Mouse (Mus musculus) midbrain, postnatal 0 days (tissue): ENCODE measurements at regions not wholly inside any gene's neighbourhood (a gene's known extent, or its start where the extent isn't known, plus 50 kb on each side); places are given as distances from the start of the nearest gene placed in this dataset.

Experiments used
- ATAC-seq: fragments of 200-750 bp; cut with Nextera tagmentation; 2 replicates; pipeline ENCODE4 v1.8.0; 2017; ENCODE audit warnings: moderate number of reproducible peaks, mild to moderate bottlenecking, moderate TSS enrichment, moderate library complexity; ENCODE audit not compliant: low FRiP score
- DNase-seq: peaks from one replicate; pipeline ENCODE4 v3.0.0-alpha.2; 2015; ENCODE audit warnings: low spot score
- H3K27ac ChIP-seq: fragments of 300-500 bp; sonication (generic); 2 replicates; pipeline ENCODE4 v1.5.1; 2014; ENCODE audit warnings: low read depth, mild to moderate bottlenecking, low read length, mixed read lengths
- H3K27me3 ChIP-seq: fragments of 300-500 bp; sonication (generic); 2 replicates; pipeline ENCODE4 v1.6.1; 2014; ENCODE audit warnings: low read length, control low read depth, mixed read lengths; ENCODE audit not compliant: insufficient read depth
- H3K36me3 ChIP-seq: fragments of 300-500 bp; sonication (generic); 2 replicates; pipeline ENCODE4 v1.6.1; 2014; ENCODE audit warnings: low read length, control low read depth, mixed read lengths; ENCODE audit not compliant: insufficient read depth
- H3K4me1 ChIP-seq: fragments of 300-500 bp; sonication (generic); 2 replicates; pipeline ENCODE4 v1.6.1; 2014; ENCODE audit warnings: mild to moderate bottlenecking, control low read depth, antibody characterized with exemption, low read length, mixed read lengths; ENCODE audit not compliant: insufficient read depth
- H3K4me2 ChIP-seq: fragments of 300-500 bp; sonication (generic); 2 replicates; pipeline ENCODE4 v1.6.1; 2014; ENCODE audit warnings: low read depth, mild to moderate bottlenecking, low read length, mixed read lengths; ENCODE audit not compliant: poor library complexity, severe bottlenecking
- H3K4me3 ChIP-seq: fragments of 300-500 bp; sonication (generic); 2 replicates; pipeline ENCODE4 v1.5.1; 2014; ENCODE audit warnings: low read depth, mild to moderate bottlenecking, low read length, moderate library complexity
- H3K9ac ChIP-seq: fragments of 300-500 bp; sonication (generic); replicated peaks from 2 replicates; pipeline ENCODE4 v1.6.1; 2014; ENCODE audit warnings: mild to moderate bottlenecking, low read length, moderate library complexity, mixed read lengths; ENCODE audit not compliant: poor library complexity, severe bottlenecking
- H3K9me3 ChIP-seq: fragments of 300-500 bp; sonication (generic); 2 replicates; pipeline ENCODE4 v1.6.1; 2016; ENCODE audit warnings: low read length, control low read depth
- CTCF ChIP-seq: IDR thresholded peaks from 2 replicates; pipeline ENCODE4 v1.5.1; 2016; ENCODE audit warnings: antibody characterized with exemption, mild to moderate bottlenecking
- WGBS: fragments of 180-500 bp; shearing (Covaris S2); extraction: QIAGEN DNeasy Blood & Tissue Kit; methylation state at CpG from one replicate; pipeline ENCODE4 v1.1.7; 2014; 5-methylcytosine and 5-hydroxymethylcytosine counted together

DNA sequence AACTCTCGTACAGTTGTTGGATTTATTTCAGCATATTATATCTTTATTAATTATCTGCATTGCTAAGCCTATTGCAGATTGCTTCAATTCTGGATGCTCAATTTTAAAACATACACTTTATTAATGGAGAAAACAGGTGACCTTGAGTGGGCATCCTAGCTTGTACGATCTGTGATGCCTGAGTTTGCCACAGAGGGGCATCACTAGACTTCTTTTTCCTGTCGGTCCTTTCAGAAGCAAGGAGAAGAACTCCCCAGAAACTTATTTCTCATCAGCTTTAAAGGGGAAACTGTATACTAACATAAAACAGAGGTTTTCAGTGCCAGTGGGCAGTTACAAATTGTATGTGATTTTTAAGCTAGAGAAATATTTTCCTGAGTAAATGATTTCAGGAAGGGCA lies 201.8 kb downstream of the Dmrta1 start:
- H3K27me3 ChIP-seq = no peaks in the 10 kb centered on the region
- H3K27ac ChIP-seq = no peak overlapping the region
- no peaks in the 10 kb centered on the region for H3K36me3 ChIP-seq
- DNase-seq (peak; percentile 69), ATAC-seq (no peak)
- H3K4me1 ChIP-seq = no peaks in the 10 kb centered on the region
- no peaks in the 10 kb centered on the region for H3K9me3 ChIP-seq
- no peak overlapping the region for H3K4me3 ChIP-seq
- 52% methylated on average over 3 of the region's 3 CpGs for WGBS
- no peak overlapping the region for H3K4me2 ChIP-seq
- no peak overlapping the region for H3K9ac ChIP-seq
- peak; percentile 76 for TF ChIP-seq CTCF

- no peak overlapping the region for H3K9ac ChIP-seq
- H3K4me2 ChIP-seq = no peak overlapping the region
- H3K4me1 ChIP-seq = no peaks in the 10 kb centered on the region
- H3K27ac ChIP-seq = no peak overlapping the region
- no peak for TF ChIP-seq CTCF
- no peaks in the 10 kb centered on the region for H3K36me3 ChIP-seq
- H3K4me3 ChIP-seq = no peak overlapping the region
- H3K9me3 ChIP-seq = no peaks in the 10 kb centered on the region
- DNase-seq (no peak), ATAC-seq (no peak)
- no peaks in the 10 kb centered on the region for H3K27me3 ChIP-seq
These were observed 230.4 kb downstream of the Dmrta1 start for GRCm38 (mm10) chr4:89909622-89910021.

DNA sequence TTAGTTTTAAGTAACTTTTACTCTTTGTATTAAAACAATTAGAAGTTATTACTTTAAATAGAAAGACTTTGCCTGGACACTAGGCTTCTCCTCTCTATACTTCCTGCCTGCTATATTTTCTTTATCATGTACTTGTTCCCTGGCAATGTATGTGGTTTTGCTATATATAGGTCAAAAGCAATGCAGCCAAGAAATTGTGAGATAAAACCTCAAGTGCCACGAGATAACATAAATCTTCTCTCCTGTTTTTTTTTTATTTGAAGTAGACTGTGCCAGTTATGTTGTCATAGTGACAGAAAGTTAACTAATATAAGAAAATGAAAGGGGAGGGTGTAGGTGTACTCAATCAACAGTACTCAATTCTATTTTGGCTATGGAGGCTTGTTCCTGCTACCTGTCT lies 258.4 kb downstream of the Dmrta1 start:
- Histone ChIP-seq H3K9ac (no peak overlapping the region), H3K27me3 (no peaks in the 10 kb centered on the region)
- 63% methylated on average over 1 of the region's 1 CpGs for WGBS

GRCm38 (mm10) chr4:89941308-89941707 lies 262.1 kb downstream of the Dmrta1 start:
- H3K4me1 ChIP-seq = no peaks in the 10 kb centered on the region
- no peaks in the 10 kb centered on the region for H3K27me3 ChIP-seq
- no peak overlapping the region for H3K9ac ChIP-seq
- H3K36me3 ChIP-seq = no peaks in the 10 kb centered on the region
- WGBS = 72% methylated on average over 4 of the region's 4 CpGs
- DNase-seq (peak; percentile 15), ATAC-seq (no peak)
- no peak overlapping the region for H3K27ac ChIP-seq
- H3K4me3 ChIP-seq = no peak overlapping the region
- no peak overlapping the region for H3K4me2 ChIP-seq
- no peak for TF ChIP-seq CTCF
- H3K9me3 ChIP-seq = no peaks in the 10 kb centered on the region

More for the DNA sequence above, 258.4 kb downstream of the Dmrta1 start:
- H3K4me2 ChIP-seq = no peak overlapping the region
- no peaks in the 10 kb centered on the region for H3K4me1 ChIP-seq
- DNase-seq = no peak
- no peaks in the 10 kb centered on the region for H3K9me3 ChIP-seq
- TF ChIP-seq CTCF = no peak
- H3K36me3 ChIP-seq = no peaks in the 10 kb centered on the region
- H3K27ac ChIP-seq = no peak overlapping the region
- no peak for ATAC-seq
- no peak overlapping the region for H3K4me3 ChIP-seq

DNA sequence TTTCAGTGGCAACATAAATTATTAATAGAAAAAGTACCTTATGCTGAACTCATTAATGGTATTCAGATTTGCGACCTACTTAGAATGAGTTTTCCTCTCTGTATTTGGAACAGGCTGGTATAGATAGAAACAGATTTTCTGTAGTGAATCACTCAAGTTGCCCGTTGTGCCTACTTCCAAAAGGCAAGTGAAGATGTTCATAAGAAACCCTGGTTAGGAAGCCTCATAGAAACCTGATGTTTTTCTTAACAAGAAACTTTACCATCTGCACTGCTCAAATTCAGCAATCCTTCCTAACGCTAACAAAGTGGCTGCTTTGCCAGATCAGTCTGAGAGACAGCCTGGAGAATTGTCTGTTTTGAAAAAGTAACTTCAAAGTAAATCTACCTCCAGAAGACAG lies 242.5 kb upstream of the Zfp352 start:
- DNase-seq (no peak), ATAC-seq (no peak)
- 79% methylated on average over 3 of the region's 3 CpGs for WGBS
- no peaks in the 10 kb centered on the region for H3K9me3 ChIP-seq
- no peak overlapping the region for H3K4me3 ChIP-seq
- H3K27me3 ChIP-seq = no peaks in the 10 kb centered on the region
- H3K27ac ChIP-seq = no peak overlapping the region
- TF ChIP-seq CTCF = no peak
- no peaks in the 10 kb centered on the region for H3K36me3 ChIP-seq
- no peak overlapping the region for H3K9ac ChIP-seq
- no peak overlapping the region for H3K4me2 ChIP-seq
- H3K4me1 ChIP-seq = no peaks in the 10 kb centered on the region

GRCm38 (mm10) chr4:90003413-90003812 lies 215.2 kb upstream of the Zfp352 start:
- Histone ChIP-seq H3K9ac (no peak overlapping the region), H3K4me3 (no peak overlapping the region), H3K27ac (no peak overlapping the region), H3K4me1 (no peaks in the 10 kb centered on the region), H3K36me3 (no peaks in the 10 kb centered on the region), H3K9me3 (no peaks in the 10 kb centered on the region), H3K4me2 (no peak overlapping the region), H3K27me3 (no peaks in the 10 kb centered on the region)
- WGBS = 85% methylated on average over 3 of the region's 3 CpGs
- ATAC-seq = no peak
- no peak for TF ChIP-seq CTCF
- DNase-seq = no peak
